Mouse (Mus musculus) right cerebral cortex, postnatal 4 days (tissue): ENCODE measurements at regions not wholly inside any gene's neighbourhood (a gene's known extent, or its start where the extent isn't known, plus 50 kb on each side); places are given as distances from the start of the nearest gene placed in this dataset.

Experiments
- DNase-seq: peaks from one replicate; pipeline ENCODE4 v3.0.0-alpha.2; 2022

- DNase-seq: no peak
Measured at GRCm38 (mm10) chr11:114313652-114314051, 246.8 kb upstream of the Sdk2 start.

DNA sequence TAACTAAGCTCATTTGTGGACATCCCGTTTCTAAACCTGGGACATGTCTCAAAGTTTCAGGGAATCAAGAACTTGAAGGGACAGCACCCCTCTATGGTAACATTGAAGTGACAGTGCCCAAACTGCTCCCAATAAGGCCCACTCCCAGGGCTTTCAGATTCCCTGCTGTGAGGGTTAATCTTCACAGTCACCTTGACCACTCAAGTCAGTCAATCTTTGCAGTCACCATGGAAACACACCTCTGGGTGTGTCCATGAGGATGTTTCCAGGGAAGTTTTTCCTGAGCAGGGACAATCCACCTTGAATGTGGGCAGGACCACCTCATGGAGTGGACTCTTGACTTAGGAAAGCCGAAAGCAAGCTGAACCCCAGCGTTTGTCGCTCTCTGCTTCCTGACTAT is 244.8 kb upstream of the Sdk2 start:
- DNase-seq: no peak

DNA sequence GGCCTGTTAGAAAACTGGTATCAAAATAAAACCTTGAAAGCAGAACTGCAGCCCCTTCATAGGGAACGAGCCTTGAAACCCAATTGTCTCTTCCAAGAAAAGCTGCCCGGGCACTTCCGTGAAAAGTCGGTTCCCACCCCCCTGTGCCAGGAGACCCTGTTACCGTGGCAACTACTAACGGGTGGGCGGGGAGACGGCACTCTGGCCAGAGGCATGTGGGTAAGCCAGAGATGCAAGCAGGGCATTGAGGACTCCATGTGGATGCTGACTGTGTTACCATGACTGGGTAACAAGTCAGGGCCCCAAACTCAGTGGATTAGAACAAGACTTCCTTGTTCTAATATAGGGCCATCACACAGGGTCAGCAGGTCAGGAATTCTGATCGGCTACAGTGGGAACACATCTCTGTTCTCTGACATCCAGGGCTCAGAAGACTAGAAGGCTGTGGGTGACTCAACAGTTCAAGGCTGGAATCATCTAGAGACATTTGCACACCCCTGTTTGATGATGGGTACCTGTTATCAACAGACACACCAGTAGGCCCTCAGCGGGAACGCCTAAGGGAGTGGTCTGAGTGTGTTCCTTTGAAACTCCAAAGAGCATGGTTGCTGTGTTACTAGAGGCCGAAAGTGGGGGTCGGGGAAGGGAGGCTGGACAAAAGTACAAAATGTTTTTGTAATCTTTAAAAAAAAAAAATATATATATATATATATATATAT is 236.9 kb upstream of the Sdk2 start:
- peak; percentile 45 for DNase-seq

GRCm38 (mm10) chr11:114300611-114301319 is 233.9 kb upstream of the Sdk2 start:
- no peak for DNase-seq

- DNase-seq: no peak
Measured at GRCm38 (mm10) chr11:114296816-114297334, 230.0 kb upstream of the Sdk2 start.

DNA sequence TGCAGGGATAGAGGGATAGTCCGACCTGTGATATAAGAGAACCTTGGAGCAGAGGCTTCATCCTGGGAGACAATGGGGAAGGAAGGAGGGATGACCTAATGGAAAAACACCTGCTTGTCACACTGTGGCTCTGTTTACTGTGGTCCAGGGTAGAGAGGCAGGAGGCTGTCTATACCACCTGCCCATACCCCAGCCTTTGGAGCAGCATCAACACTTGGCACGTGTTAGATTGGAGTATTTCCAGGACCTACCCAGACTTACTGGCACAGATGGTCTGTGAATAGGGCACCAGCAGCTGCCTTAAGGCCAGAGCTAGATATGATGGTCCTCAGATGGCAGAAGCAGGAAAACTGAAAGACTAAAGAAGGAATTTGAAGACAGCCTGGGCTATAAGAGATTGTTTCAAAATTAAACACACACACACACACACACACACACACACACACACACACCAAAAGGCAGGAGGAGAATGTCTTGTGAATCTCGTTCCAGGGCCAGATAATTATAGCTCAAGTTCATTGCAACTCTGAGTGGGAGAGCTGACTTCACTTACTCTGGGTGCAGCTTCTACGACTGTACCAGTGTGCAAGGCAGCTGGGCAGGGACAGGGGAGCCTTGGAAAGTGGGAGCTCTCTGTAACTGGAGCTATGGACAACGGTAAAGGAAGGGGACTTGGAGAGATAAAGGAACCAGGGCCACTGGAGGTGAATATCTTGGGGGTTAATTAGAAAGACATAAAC is 227.8 kb upstream of the Sdk2 start:
- no peak for DNase-seq

DNA sequence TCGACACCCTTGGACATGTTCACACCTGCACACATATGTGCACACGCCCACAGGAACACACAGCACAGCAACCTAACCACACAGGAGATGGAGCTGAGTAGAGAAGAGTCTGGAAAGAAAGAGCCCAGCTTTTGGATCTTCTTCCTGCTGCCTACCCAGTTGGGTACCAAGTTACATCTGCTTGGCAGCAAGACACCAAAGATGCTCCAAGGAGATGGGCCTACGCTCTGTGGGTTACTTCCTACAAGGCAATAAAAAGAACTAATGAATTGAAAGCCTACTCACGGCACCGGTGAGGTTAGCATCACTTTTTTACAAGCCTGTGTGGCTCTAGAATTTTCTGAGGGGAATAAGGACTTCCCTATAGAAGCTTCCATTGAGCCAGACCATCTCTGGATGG is 224.4 kb upstream of the Sdk2 start:
- DNase-seq: no peak

- DNase-seq: no peak
Measured at GRCm38 (mm10) chr11:114289946-114290345, 223.1 kb upstream of the Sdk2 start.

DNA sequence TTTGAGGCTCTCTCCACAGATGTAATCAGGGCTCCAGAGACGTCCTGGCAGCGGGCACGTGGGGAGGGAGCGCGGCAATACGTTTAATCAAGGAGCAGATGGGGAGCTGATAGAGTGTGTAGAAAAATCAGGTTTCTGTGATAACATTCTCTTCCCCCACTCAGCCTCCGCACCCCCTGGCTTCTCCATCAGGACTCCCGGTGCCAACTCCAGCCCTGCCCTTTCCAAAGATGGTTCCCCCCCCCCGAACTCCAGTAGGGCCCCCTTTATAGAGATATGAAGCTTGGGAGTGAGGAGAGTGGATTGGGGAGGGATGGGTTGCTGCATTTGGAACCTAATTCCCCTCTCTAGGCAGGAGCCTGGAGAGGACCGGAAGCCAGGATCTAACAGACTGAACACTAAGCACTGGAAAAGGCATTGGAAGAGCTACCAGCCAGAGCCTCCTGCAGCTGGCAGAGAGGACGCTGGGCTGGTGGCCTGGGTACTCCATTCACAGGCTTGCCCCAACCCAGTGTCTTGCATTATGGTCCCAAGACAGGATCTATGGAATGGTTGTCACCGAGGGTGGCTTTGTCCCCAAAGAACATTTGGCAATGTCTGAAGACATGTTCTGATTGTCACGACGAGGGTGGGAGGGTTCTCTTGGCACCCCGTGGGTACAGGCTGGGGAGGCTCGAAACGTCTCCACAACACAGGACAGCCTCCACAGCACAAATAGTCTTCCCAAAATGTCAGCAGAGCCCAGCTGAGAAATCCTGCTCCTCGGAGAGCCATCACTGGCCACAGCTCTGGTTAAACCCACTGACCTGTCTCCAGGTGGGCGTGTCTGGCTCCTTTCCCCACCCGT is 218.2 kb upstream of the Sdk2 start:
- no peak for DNase-seq

- DNase-seq: peak; percentile 51
Measured at GRCm38 (mm10) chr11:114283208-114283607, 216.4 kb upstream of the Sdk2 start.

DNA sequence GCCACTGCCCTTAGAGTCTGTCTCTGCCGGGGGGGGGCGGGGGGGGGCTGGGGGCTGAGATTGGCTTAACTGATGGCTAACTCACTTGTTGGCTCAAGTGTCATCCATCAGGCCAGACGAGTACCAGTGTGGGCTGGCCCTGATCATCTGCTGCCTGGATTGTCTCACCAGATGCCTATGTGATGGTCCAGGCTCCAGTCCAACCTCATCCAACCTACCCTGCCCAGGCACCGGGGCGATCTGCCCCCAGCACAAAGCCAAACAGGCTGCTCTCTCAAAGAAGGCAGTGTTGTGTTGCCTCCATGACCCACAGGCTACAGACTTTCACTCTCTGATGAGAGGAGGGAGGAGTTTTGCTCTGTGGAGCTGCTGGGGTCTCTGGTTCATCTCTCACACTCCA is 215.7 kb upstream of the Sdk2 start:
- DNase-seq: no peak

DNA sequence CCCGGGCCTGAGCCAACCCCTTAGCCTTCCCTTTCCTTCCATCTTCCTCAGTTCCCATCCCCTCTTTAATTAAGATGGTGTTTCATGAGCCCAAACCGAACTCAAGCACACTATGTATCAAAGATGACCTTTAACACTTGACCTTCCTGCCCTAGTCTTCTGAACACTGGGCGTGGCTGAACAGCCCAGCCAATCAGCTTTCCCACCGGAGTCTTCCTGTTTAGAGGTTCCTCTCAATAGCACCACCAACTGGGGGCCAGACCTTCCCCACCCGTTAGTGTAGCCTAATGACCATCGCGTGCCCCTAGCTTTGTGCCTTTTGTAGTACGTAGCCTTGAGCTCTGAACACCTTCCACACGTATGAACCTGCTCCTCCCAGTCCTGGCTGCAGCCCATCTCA is 215.0 kb upstream of the Sdk2 start:
- DNase-seq: no peak

GRCm38 (mm10) chr11:114281041-114281695 is 214.3 kb upstream of the Sdk2 start:
- no peak for DNase-seq

DNA sequence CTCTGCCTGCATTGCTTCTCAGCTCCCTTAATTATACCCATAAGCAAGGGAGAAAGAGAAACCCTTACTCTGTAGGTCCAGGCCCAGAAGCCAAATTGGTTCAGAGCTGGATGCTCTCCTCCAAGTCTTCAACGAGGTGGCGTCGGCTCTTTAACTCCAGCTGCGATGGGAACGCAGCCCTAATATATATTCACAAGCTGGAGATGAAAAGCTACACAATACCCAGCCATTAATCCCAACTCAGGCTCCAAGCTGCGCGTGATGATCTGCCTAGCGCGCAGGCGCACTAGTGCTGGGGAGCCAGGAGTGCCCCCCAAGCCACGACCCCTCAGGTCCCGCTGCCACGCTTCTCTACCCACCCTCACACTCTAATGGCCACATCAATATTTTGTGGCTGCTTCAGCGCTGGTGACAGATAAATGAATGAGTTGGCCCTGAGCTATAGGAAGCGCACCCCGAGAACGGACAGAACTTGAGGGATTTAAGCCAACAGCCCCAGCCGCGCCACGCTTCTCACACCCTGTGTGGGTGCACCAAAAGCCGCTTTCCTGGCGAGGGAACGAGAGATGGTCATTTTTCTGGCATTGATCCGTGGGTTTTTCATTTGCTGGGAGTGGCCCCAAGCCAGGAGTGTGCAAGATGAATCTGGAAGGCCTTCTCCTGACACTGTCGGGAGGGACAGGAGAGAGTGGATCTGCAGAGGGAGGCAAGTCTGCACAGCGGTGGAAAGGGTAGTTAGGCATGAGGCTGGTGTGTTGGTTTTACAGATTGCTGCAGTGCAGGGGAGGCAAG is 210.9 kb upstream of the Sdk2 start:
- DNase-seq: no peak

GRCm38 (mm10) chr11:114270358-114271072 is 203.7 kb upstream of the Sdk2 start:
- no peak for DNase-seq

DNA sequence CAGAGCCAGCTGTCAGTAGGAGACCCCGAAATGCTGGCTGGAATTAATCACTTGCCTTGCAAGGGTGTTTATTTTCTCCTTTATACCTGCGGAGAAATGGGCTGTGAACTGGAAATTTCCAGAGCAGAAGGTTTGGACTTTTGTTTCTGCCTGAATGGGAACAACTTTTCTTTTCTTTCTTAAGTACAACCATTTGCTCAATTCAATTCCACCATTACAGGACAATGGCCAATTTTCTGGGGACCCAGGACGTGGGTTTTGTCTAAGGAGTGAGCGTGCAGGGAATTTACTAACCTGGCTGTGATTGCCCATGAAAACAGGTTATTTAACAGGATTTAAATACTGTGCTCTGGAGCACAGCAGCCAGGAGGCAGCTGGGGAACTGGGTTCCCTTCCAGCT is 195.1 kb upstream of the Sdk2 start:
- no peak for DNase-seq

DNA sequence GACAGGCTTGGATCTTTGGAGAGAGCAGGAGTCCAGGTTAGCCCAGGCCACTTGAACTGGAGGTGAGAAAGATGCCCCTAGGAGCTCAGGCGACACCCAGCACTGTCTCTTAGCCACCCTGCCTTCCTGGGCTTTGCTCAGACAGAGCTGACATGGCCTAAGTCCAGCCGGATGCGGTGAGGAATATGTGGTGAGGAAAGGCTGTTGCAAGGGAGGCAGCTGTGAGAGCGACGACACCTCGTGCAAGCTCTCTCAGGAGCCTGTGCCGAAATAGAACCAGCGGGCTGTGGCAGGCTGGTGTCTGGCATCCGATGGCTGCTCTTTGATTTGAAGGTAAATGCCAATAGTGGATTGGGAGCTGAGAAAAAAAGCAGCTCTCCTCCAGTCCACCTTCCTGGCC is 191.4 kb upstream of the Sdk2 start:
- no peak for DNase-seq

DNA sequence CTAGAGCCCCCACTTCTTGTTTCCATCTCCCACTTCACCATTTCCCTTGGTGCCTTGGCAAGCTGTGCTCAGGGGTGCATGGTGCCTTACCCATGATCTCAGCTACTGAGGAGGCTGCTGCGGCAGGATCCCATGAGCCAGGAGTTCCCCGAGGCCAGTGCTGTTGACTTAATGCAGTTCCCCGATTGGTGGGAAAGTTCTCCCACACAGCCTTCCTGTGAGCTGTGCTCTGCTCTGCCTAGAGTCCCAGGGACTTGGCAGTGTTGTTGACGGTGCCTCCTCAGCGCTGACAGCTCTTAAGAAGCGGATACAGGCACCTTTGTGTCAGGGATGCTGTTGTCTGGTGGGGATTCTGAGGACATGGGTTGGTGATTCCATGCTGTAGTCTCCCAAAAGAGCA is 190.9 kb upstream of the Sdk2 start:
- no peak for DNase-seq

DNA sequence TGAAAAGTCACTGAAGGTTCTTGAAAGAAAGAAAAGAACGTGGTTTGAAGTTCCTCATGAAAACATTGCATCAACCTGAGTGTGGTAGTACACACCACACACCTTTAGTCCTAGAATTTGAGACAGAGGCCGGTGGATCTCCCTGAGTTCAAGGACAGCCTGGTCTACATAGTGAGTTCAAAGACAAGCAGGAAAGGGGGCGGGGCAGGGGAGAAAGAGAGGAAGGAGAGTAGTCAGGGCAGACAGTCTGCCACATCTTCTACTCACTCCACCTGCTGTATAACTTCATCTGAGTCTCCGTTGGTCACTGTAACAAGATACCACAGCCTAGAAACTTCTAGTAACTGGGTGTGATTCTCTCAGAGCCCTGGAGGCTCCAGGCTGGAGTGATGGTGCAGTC is 190.2 kb upstream of the Sdk2 start:
- no peak for DNase-seq

GRCm38 (mm10) chr11:114254344-114254743 is 187.5 kb upstream of the Sdk2 start:
- no peak for DNase-seq

DNA sequence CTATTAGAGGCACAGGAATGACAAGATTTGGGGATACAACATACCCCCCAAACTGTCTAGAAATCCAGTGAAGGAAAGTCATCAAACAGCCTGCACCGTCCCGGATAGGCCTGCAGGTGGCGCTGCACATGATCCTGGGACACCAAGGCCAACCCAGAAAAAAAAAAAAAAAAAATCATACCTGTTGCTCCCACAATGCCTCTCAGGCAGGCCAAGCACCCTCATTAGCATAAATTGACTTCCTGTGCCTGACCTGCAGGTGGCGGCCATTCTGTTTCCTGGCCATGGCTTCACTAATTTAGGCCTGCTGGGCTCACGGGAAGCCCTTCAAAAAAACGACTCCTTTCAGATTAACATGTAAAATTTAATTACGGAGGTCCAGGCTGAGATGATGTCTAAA is 184.8 kb upstream of the Sdk2 start:
- no peak for DNase-seq
